Mouse (Mus musculus) granulocyte monocyte progenitor cell, adult 5-6 weeks (primary cell): ENCODE results near the gene Nup50. TPM values are rescaled to one million over a fixed set of nuclear protein-coding genes. Genes with fewer than 3 reads are reported as not detected.

Experiments used
- ATAC-seq: replicated peaks from 2 replicates; pipeline ENCODE4 v1.8.0; 2016; ENCODE audit warnings: mild to moderate bottlenecking, moderate TSS enrichment, inconsistent platforms; ENCODE audit not compliant: poor library complexity, severe bottlenecking
- total RNA-seq, 2 experiments: library from RNA; stranded (forward) in 1 of 2; stranded (reverse) in 1 of 2; fragments of 200-712, 200-1000 nt in 1 of 2; fragments of >200 nt in 1 of 2; fragmentation: Nextera tagmentation in 1 of 2; gene quantifications; 2 replicates each; pipeline ENCODE4 v1.2.3; 2014 to 2017

Nup50 gene
- total RNA-seq, 2 experiments from 2014 or later = 45.8 to 80.8 TPM

GRCm38 (mm10) chr15:84987020-84987815 lies 64.0 kb downstream of the Nup50 start:
- ATAC-seq = peak; percentile 13

- peak; percentile 75 for ATAC-seq
Measured at GRCm38 (mm10) chr15:84987874-84988825, 64.9 kb downstream of the Nup50 start, which contains the start of gene 5031439G07Rik. Gene 5031439G07Rik, minus strand, starts transcription at chr15:84988551.

GRCm38 (mm10) chr15:84989098-84989497 lies 65.9 kb downstream of the Nup50 start:
- ATAC-seq = no peak

GRCm38 (mm10) chr15:84989771-84990170 lies 66.6 kb downstream of the Nup50 start:
- ATAC-seq = no peak

Other genes starting within 250 kb of the Nup50 start
- gene Arhgap8, start 203.4 kb upstream of the Nup50 start, total RNA-seq (2014; fragmentation: Nextera tagmentation) = not detected in 2 replicates
- gene Arhgap8, start 203.4 kb upstream of the Nup50 start, total RNA-seq (2017) = not detected in 2 replicates
- gene Phf21b, start 67.4 kb upstream of the Nup50 start, total RNA-seq (2014; fragmentation: Nextera tagmentation) = 0.06 and 2.5 TPM in 2 replicates
- not detected in 2 replicates for gene Phf21b, start 67.4 kb upstream of the Nup50 start, total RNA-seq (2017)
- 0.54 and 1.0 TPM in 2 replicates for gene Gm29666, start 3.4 kb upstream of the Nup50 start, total RNA-seq (2014; fragmentation: Nextera tagmentation)
- gene Gm29666, start 3.4 kb upstream of the Nup50 start, total RNA-seq (2017) = 0.15 and 0.17 TPM in 2 replicates
- gene 5031439G07Rik, start 65.1 kb downstream of the Nup50 start, total RNA-seq (2014; fragmentation: Nextera tagmentation) = 14.1 and 20.8 TPM in 2 replicates
- 12.2 and 14.2 TPM in 2 replicates for gene 5031439G07Rik, start 65.1 kb downstream of the Nup50 start, total RNA-seq (2017)
- not detected in 2 replicates for gene Upk3a, start 93.7 kb downstream of the Nup50 start, total RNA-seq (2014; fragmentation: Nextera tagmentation)
- gene Upk3a, start 93.7 kb downstream of the Nup50 start, total RNA-seq (2017) = not detected in 2 replicates
- 4.6 and 8.7 TPM in 2 replicates for gene Fam118a, start 105.5 kb downstream of the Nup50 start, total RNA-seq (2014; fragmentation: Nextera tagmentation)
- gene Fam118a, start 105.5 kb downstream of the Nup50 start, total RNA-seq (2017) = 12.9 and 14.8 TPM in 2 replicates
- not detected in 2 replicates for gene Smc1b, start 208.6 kb downstream of the Nup50 start, total RNA-seq (2014; fragmentation: Nextera tagmentation)
- gene Smc1b, start 208.6 kb downstream of the Nup50 start, total RNA-seq (2017) = not detected in 2 replicates
- not detected in 2 replicates for gene Ribc2, start 208.7 kb downstream of the Nup50 start, total RNA-seq (2014; fragmentation: Nextera tagmentation)
- not detected in 2 replicates for gene Ribc2, start 208.7 kb downstream of the Nup50 start, total RNA-seq (2017)